Mouse (Mus musculus): ENCODE data around the gene Chst11. TPM values are rescaled to one million over a fixed set of nuclear protein-coding genes. Genes with fewer than 3 reads are reported as not detected.

Gene Chst11
- polyA plus RNA-seq, 1 experiment from 2014 or later = 1.6 TPM

DNA sequence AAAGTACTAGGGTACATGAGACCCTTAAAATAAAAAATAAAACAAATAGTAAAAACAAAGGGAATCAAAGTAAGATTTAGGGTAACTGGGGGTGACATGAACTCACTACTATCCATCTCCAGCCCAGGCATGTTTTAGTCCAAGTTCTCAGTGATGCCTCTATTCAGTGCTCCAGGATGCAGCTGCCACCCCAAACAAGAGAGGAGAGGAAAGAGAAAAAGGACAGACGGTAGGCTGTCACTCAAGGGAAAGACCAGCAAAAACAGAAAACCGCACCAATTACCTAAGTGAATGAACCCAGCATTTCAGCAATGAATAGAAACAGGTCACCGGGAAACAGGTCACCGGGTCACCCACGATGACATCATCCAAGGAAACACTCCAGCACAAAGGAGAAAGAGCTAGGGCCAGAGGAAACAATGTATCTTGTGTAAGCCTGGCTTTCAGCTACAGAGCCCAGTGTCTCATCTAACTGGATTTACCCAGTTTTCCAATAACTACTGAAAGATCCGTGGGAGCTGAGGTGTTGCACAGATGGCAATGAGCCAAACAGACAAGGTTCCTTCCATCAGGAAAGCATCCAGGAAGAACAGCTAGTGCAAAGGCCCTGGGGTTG, 225.8 kb downstream of the Chst11 start:
- ATAC-seq (ENCODE audit: low FRiP score) (no peak), DNase-seq (ENCODE audit: low spot score, missing footprints) (peak; percentile 81)
- Histone ChIP-seq H3K36me3 (ENCODE audit: control insufficient read depth, insufficient read depth, low read length) (no peaks in the 10 kb centered on the region), H3K4me1 (ENCODE audit: control insufficient read depth, insufficient read depth, low read length) (no peaks in the 10 kb centered on the region), H3K4me3 (ENCODE audit: low read depth, low read length) (no peak overlapping the region), H3K27me3 (ENCODE audit: control insufficient read depth, insufficient read depth, low read length) (no peaks in the 10 kb centered on the region), H3K9me3 (ENCODE audit: control insufficient read depth, low read length) (no peaks in the 10 kb centered on the region), H3K9ac (ENCODE audit: low read length) (no peak overlapping the region), H3K4me2 (no peak overlapping the region), H3K27ac (ENCODE audit: low read depth, low read length) (no peak overlapping the region)
- WGBS = 45% methylated on average over 6 of the region's 6 CpGs

DNA sequence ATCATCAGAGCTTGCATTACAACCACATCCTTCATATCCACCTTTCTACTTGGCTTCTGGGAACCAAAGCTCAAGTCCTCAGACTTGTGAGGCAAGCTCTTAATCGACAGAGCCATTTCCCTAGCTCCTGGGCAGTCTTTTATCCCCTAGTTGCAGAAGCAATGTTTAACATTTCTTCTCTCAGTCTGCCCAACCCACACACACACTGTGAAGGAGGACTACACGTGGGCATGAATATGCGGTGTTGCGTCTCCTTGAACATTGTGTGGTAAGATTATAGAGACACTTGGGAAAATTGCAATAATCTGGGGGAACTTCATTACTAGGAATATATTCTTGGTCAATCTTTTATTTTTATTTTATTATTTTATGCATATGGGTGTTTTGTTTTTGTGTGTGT, 227.3 kb downstream of the Chst11 start:
- H3K4me2 ChIP-seq = no peak overlapping the region
- no peaks in the 10 kb centered on the region for H3K27me3 ChIP-seq (ENCODE audit: control insufficient read depth, insufficient read depth, low read length)
- H3K4me3 ChIP-seq (ENCODE audit: low read depth, low read length) = no peak overlapping the region
- H3K27ac ChIP-seq (ENCODE audit: low read depth, low read length) = no peak overlapping the region
- no peaks in the 10 kb centered on the region for H3K9me3 ChIP-seq (ENCODE audit: control insufficient read depth, low read length)
- no peaks in the 10 kb centered on the region for H3K36me3 ChIP-seq (ENCODE audit: control insufficient read depth, insufficient read depth, low read length)
- H3K4me1 ChIP-seq (ENCODE audit: control insufficient read depth, insufficient read depth, low read length) = no peaks in the 10 kb centered on the region
- 93% methylated on average over 4 of the region's 4 CpGs for WGBS
- ATAC-seq (ENCODE audit: low FRiP score) = no peak
- no peak overlapping the region for H3K9ac ChIP-seq (ENCODE audit: low read length)
- DNase-seq (ENCODE audit: low spot score, missing footprints) = no peak

DNA sequence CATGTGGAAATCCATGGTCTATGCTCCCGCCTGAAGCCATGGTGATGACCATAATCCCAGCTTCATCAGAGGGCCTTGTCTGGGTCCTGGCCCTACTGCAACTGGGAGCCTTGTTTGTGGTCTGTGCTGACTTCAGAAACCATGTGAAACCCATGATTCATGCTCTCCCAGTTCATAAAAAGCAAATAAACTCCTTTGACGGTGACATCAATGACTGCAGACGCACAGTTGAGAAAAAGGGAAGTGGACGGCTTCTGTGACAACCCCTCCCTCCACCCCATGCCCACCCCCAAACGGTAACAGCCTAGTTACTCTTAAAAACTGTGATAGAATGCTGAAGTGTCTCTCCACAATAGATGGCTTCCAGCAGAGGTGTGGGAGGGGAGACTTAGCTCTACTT, 230.3 kb downstream of the Chst11 start:
- no peaks in the 10 kb centered on the region for H3K36me3 ChIP-seq (ENCODE audit: control insufficient read depth, insufficient read depth, low read length)
- 73% methylated on average over 5 of the region's 5 CpGs for WGBS
- H3K4me3 ChIP-seq (ENCODE audit: low read depth, low read length) = no peak overlapping the region
- ATAC-seq (ENCODE audit: low FRiP score) (no peak), DNase-seq (ENCODE audit: low spot score, missing footprints) (no peak)
- H3K9me3 ChIP-seq (ENCODE audit: control insufficient read depth, low read length) = no peaks in the 10 kb centered on the region
- no peak overlapping the region for H3K27ac ChIP-seq (ENCODE audit: low read depth, low read length)
- H3K27me3 ChIP-seq (ENCODE audit: control insufficient read depth, insufficient read depth, low read length) = no peaks in the 10 kb centered on the region
- no peaks in the 10 kb centered on the region for H3K4me1 ChIP-seq (ENCODE audit: control insufficient read depth, insufficient read depth, low read length)
- no peak overlapping the region for H3K4me2 ChIP-seq
- no peak overlapping the region for H3K9ac ChIP-seq (ENCODE audit: low read length)

DNA sequence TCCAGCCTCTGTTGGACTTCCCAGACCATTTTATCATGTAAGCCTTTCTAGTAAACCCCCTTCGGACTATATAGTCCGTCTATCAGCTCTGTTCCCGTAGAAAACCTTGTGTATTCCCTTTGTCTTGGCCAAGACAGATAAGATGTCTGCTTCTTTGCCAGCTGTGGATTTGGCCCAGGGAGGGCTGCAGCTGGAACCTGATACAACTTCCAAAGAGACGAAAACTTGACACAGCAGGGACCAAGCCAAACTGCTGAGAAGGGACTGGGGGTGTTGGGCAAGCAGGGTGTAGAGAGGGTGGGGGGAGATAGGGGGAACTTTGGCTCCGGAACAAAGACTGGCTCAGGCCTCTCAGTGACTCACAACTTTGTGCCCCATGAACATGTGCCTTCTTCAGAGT, 232.0 kb downstream of the Chst11 start:
- Histone ChIP-seq H3K9me3 (ENCODE audit: control insufficient read depth, low read length) (no peaks in the 10 kb centered on the region), H3K36me3 (ENCODE audit: control insufficient read depth, insufficient read depth, low read length) (no peaks in the 10 kb centered on the region), H3K27me3 (ENCODE audit: control insufficient read depth, insufficient read depth, low read length) (no peaks in the 10 kb centered on the region), H3K4me1 (ENCODE audit: control insufficient read depth, insufficient read depth, low read length) (no peaks in the 10 kb centered on the region), H3K4me3 (ENCODE audit: low read depth, low read length) (no peak overlapping the region), H3K4me2 (no peak overlapping the region), H3K27ac (ENCODE audit: low read depth, low read length) (no peak overlapping the region), H3K9ac (ENCODE audit: low read length) (no peak overlapping the region)
- 80% methylated on average over 5 of the region's 5 CpGs for WGBS
- no peak for ATAC-seq (ENCODE audit: low FRiP score)
- DNase-seq (ENCODE audit: low spot score, missing footprints) = no peak

DNA sequence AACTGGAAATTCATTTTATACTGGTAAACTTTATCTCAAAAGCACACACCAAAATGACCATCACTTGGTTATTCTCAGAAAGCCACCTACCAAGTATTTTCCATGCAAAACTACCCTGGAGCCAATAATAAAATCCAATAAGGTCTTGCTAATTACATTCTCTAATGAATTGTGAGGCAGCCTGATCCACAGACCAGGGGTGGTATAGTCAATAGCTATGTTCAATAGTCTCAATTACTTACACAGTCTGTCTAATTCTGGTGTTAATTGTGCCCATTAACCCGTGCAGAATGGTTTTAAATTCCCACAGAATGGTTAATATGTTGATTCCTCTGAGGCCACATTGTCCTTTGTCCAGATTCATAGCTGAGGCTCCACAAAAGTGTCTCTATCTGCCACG, 233.5 kb downstream of the Chst11 start:
- Histone ChIP-seq H3K9me3 (ENCODE audit: control insufficient read depth, low read length) (no peaks in the 10 kb centered on the region), H3K4me2 (no peak overlapping the region), H3K27ac (ENCODE audit: low read depth, low read length) (no peak overlapping the region), H3K4me1 (ENCODE audit: control insufficient read depth, insufficient read depth, low read length) (no peaks in the 10 kb centered on the region), H3K4me3 (ENCODE audit: low read depth, low read length) (no peak overlapping the region), H3K9ac (ENCODE audit: low read length) (no peak overlapping the region), H3K36me3 (ENCODE audit: control insufficient read depth, insufficient read depth, low read length) (no peaks in the 10 kb centered on the region), H3K27me3 (ENCODE audit: control insufficient read depth, insufficient read depth, low read length) (no peaks in the 10 kb centered on the region)
- 72% methylated on average over 2 of the region's 2 CpGs for WGBS
- DNase-seq (ENCODE audit: low spot score, missing footprints) (no peak), ATAC-seq (ENCODE audit: low FRiP score) (no peak)

DNA sequence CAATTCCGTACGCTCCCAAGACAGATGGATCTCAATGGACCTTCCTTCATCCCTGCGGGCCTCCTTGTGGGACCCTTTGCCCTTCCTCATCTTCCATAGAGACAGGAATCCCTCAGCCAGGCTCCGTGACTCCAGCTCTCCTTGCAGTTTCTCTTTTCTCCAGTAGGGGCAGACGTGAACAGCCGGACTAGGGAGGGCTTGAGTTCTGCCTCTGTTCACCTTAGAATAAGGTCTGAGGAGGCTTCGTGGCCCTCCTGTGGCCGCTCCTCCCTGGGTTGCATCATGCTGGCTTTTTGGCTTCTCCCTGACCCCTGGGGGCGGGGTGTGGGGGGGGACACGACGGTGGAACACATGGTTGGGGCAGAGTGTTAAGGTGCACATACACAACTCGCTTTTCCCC, 234.4 kb downstream of the Chst11 start:
- Histone ChIP-seq H3K27me3 (ENCODE audit: control insufficient read depth, insufficient read depth, low read length) (no peaks in the 10 kb centered on the region), H3K9me3 (ENCODE audit: control insufficient read depth, low read length) (no peaks in the 10 kb centered on the region), H3K4me3 (ENCODE audit: low read depth, low read length) (no peak overlapping the region), H3K27ac (ENCODE audit: low read depth, low read length) (no peak overlapping the region), H3K9ac (ENCODE audit: low read length) (no peak overlapping the region), H3K4me1 (ENCODE audit: control insufficient read depth, insufficient read depth, low read length) (no peaks in the 10 kb centered on the region), H3K4me2 (no peak overlapping the region), H3K36me3 (ENCODE audit: control insufficient read depth, insufficient read depth, low read length) (no peaks in the 10 kb centered on the region)
- DNase-seq (ENCODE audit: low spot score, missing footprints) (peak; percentile 98), ATAC-seq (ENCODE audit: low FRiP score) (peak; percentile 58)
- 27% methylated on average over 12 of the region's 12 CpGs for WGBS

DNA sequence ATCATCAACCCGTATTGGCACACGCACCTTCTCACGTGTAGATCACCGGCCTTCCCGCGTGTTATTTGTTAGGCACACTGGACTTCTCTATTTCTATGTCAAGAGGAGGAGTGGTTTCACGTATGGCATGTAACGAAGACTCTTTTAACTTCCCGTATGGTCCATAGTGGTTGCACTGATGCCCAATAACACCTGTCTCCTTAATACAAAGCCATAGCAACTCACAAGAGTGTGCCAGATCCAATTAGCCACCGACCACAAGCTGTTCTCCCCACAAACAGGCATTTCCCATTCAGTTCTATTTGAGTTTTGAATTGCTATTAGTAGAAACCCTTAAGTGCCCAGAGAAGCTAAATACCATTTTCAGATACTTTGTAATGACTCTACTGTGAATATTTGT, 234.9 kb downstream of the Chst11 start:
- DNase-seq (ENCODE audit: low spot score, missing footprints) (no peak), ATAC-seq (ENCODE audit: low FRiP score) (no peak)
- no peaks in the 10 kb centered on the region for H3K36me3 ChIP-seq (ENCODE audit: control insufficient read depth, insufficient read depth, low read length)
- no peak overlapping the region for H3K4me3 ChIP-seq (ENCODE audit: low read depth, low read length)
- WGBS = 86% methylated on average over 10 of the region's 10 CpGs
- H3K9me3 ChIP-seq (ENCODE audit: control insufficient read depth, low read length) = no peaks in the 10 kb centered on the region
- H3K27ac ChIP-seq (ENCODE audit: low read depth, low read length) = no peak overlapping the region
- no peaks in the 10 kb centered on the region for H3K27me3 ChIP-seq (ENCODE audit: control insufficient read depth, insufficient read depth, low read length)
- no peak overlapping the region for H3K9ac ChIP-seq (ENCODE audit: low read length)
- H3K4me1 ChIP-seq (ENCODE audit: control insufficient read depth, insufficient read depth, low read length) = no peaks in the 10 kb centered on the region
- H3K4me2 ChIP-seq = no peak overlapping the region

DNA sequence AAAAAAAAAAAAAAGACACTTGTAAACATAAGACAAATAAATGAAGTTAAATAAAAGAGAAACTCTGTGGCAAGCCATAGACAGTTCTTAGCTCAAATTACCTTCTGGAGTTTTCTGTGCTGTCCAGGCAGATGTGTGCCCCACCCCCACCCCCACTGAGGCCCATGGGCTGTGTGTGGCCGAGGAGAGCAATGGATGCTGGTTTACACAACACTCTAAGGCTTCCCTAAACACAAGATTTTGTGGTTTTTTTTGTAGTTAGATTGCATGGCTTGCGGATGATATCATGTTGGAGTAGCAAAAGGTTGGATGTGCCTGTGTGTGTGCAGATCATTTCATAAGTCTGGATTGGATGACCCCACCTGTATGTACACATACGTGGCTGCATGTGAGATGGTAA, 235.5 kb downstream of the Chst11 start:
- Histone ChIP-seq H3K9me3 (ENCODE audit: control insufficient read depth, low read length) (no peaks in the 10 kb centered on the region), H3K9ac (ENCODE audit: low read length) (no peak overlapping the region), H3K4me1 (ENCODE audit: control insufficient read depth, insufficient read depth, low read length) (no peaks in the 10 kb centered on the region), H3K36me3 (ENCODE audit: control insufficient read depth, insufficient read depth, low read length) (no peaks in the 10 kb centered on the region), H3K4me3 (ENCODE audit: low read depth, low read length) (no peak overlapping the region), H3K4me2 (no peak overlapping the region), H3K27me3 (ENCODE audit: control insufficient read depth, insufficient read depth, low read length) (no peaks in the 10 kb centered on the region), H3K27ac (ENCODE audit: low read depth, low read length) (no peak overlapping the region)
- no peak for DNase-seq (ENCODE audit: low spot score, missing footprints)
- 84% methylated on average over 3 of the region's 3 CpGs for WGBS
- no peak for ATAC-seq (ENCODE audit: low FRiP score)

DNA sequence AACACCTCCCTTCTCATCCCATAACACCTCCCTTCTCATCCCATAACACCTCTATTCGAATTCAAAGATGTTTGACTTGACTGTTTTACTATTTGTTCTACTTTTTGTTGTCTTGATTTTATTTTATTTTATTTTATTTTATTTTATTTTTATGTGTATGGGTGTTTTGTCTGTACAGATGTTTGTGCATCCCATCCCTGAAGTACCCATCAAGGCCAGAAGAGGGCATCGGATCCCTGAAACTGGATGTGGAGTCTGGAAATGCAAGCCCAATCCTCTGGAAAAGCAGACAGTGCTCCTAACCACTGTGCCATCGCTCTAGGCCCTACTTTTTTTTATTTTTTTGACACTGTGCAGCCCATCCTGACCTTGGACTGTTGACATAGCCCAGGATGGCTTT, 239.7 kb downstream of the Chst11 start:
- H3K36me3 ChIP-seq (ENCODE audit: control insufficient read depth, insufficient read depth, low read length) = no peaks in the 10 kb centered on the region
- H3K27me3 ChIP-seq (ENCODE audit: control insufficient read depth, insufficient read depth, low read length) = no peaks in the 10 kb centered on the region
- ATAC-seq (ENCODE audit: low FRiP score) (no peak), DNase-seq (ENCODE audit: low spot score, missing footprints) (peak; percentile 73)
- no peak overlapping the region for H3K4me3 ChIP-seq (ENCODE audit: low read depth, low read length)
- H3K4me2 ChIP-seq = no peak overlapping the region
- WGBS = 51% methylated on average over 3 of the region's 3 CpGs
- H3K9me3 ChIP-seq (ENCODE audit: control insufficient read depth, low read length) = no peaks in the 10 kb centered on the region
- no peak overlapping the region for H3K9ac ChIP-seq (ENCODE audit: low read length)
- H3K27ac ChIP-seq (ENCODE audit: low read depth, low read length) = no peak overlapping the region
- no peaks in the 10 kb centered on the region for H3K4me1 ChIP-seq (ENCODE audit: control insufficient read depth, insufficient read depth, low read length)

DNA sequence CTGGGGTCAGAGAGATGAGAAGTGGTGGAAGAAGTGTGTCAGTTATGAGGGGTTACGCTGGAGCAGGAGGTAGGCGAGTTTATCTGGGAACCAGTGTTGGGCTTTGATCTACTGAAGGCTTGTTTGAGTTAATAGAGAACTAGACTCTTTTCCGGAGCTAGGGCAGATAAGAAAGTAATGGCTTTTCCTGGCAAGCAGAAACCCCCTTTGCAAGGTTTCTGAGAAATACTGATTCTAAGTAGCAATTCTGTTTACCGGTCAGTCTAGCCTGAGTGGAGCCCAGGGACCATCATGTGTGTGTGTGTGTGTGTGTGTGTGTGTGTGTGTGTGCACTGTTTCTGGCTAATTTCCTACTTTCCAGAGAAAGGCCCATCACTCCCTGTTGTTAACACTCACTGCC, 243.3 kb downstream of the Chst11 start:
- ATAC-seq (ENCODE audit: low FRiP score) (no peak), DNase-seq (ENCODE audit: low spot score, missing footprints) (no peak)
- Histone ChIP-seq H3K4me2 (no peak overlapping the region), H3K27ac (ENCODE audit: low read depth, low read length) (no peak overlapping the region), H3K9ac (ENCODE audit: low read length) (no peak overlapping the region), H3K27me3 (ENCODE audit: control insufficient read depth, insufficient read depth, low read length) (no peaks in the 10 kb centered on the region), H3K36me3 (ENCODE audit: control insufficient read depth, insufficient read depth, low read length) (no peaks in the 10 kb centered on the region), H3K4me1 (ENCODE audit: control insufficient read depth, insufficient read depth, low read length) (no peaks in the 10 kb centered on the region), H3K9me3 (ENCODE audit: control insufficient read depth, low read length) (no peaks in the 10 kb centered on the region), H3K4me3 (ENCODE audit: low read depth, low read length) (no peak overlapping the region)
- WGBS = 91% methylated on average over 4 of the region's 4 CpGs

Measured in midbrain, embryonic 11.5 days (tissue).